Mouse (Mus musculus): Measurements from ENCODE around the gene Slc5a7. TPM values are rescaled to one million over a fixed set of nuclear protein-coding genes. Genes with fewer than 3 reads are reported as not detected.
A peak's percentile ranks its signal among the peaks of the same experiment; 100 is the strongest.

The Slc5a7 gene
- polyA plus RNA-seq (2014; fragmentation: Nextera tagmentation; extraction: Ambion mirVana), result 0.11 and 0.34 TPM in 2 replicates

DNA sequence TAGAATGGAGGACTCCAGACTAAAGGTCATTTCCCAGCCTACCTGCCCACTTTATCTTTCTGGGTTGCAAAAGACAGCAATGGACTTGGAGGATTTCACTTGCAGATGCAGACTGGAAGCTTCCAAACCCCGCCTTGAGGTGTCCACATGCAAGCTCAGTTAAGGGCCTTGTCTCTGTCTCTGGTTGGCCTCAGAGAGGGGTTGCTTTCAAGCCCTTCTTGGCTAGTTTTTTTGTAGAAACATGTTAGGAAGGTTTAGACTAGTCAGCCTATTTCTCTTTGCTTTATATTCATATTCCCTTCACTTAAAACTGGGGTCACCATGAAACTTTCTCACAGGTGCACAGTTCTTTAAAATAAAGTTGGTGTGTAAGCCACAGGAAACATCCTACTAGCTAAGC lies at the start of gene Slc5a7:
Gene Slc5a7 (minus strand): TSS at position 101 of the 400 bp plus-strand sequence.
- Histone ChIP-seq H3K9me3 (ENCODE audit: low read depth, low read length) (no peaks in the 10 kb centered on the region), H3K27ac (ENCODE audit: low read depth) (no peak within 1 kb of the TSS), H3K4me2 (peak within 1 kb of the TSS; percentile 74), H3K4me3 (ENCODE audit: low read depth, low read length) (peak within 1 kb of the TSS; percentile 36), H3K9ac (peak within 1 kb of the TSS; percentile 42), H3K27me3 (ENCODE audit: insufficient read depth, low read length) (no peaks in the 10 kb centered on the region), H3K4me1 (ENCODE audit: insufficient read depth) (no peaks in the 10 kb centered on the region), H3K36me3 (ENCODE audit: insufficient read depth) (no peaks in the 10 kb centered on the region)
- DNase-seq, result no peak
- no peak for ATAC-seq (ENCODE audit: insufficient read depth)
- no peak for TF ChIP-seq CTCF (IDR thresholded peaks at IDR 0.05; ENCODE audit: low read depth)
- WGBS, result 56% methylated on average over 1 of the region's 1 CpGs

DNA sequence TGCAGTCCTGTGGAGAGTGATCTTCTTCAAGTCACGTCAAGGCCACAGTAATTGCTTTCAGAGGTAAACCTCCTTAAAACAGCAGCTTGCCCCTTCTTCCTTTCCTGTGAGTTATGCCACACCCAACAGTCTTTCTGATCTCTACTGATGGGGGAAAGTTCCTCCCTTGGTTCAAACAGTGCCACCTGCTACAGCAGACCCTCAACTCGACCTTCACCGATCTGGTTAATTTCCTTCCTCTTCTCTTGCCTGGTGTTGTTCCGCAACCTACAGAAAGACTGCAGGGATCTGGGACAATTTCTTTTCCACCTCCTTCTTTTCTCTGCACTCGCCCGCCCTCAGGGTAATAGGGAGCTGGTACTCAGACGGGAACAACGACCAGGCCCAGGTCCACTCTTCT lies 48.8 kb upstream of the Slc5a7 start:
- Histone ChIP-seq H3K27ac (ENCODE audit: low read depth) (no peak overlapping the region), H3K9me3 (ENCODE audit: low read depth, low read length) (no peaks in the 10 kb centered on the region), H3K36me3 (ENCODE audit: insufficient read depth) (no peaks in the 10 kb centered on the region), H3K9ac (no peak overlapping the region), H3K27me3 (ENCODE audit: insufficient read depth, low read length) (no peaks in the 10 kb centered on the region), H3K4me2 (no peak overlapping the region), H3K4me1 (ENCODE audit: insufficient read depth) (no peaks in the 10 kb centered on the region), H3K4me3 (ENCODE audit: low read depth, low read length) (no peak overlapping the region)
- WGBS, result 88% methylated on average over 8 of the region's 8 CpGs
- no peak for DNase-seq
- ATAC-seq (ENCODE audit: insufficient read depth), result no peak
- no peak for TF ChIP-seq CTCF (IDR thresholded peaks at IDR 0.05; ENCODE audit: low read depth)

- Histone ChIP-seq H3K4me3 (ENCODE audit: low read depth, low read length) (no peak overlapping the region), H3K9me3 (ENCODE audit: low read depth, low read length) (no peaks in the 10 kb centered on the region), H3K27me3 (ENCODE audit: insufficient read depth, low read length) (no peaks in the 10 kb centered on the region), H3K36me3 (ENCODE audit: insufficient read depth) (no peaks in the 10 kb centered on the region), H3K4me2 (no peak overlapping the region), H3K27ac (ENCODE audit: low read depth) (no peak overlapping the region), H3K4me1 (ENCODE audit: insufficient read depth) (no peaks in the 10 kb centered on the region), H3K9ac (no peak overlapping the region)
- 22% methylated on average over 4 of the region's 4 CpGs for WGBS
- ATAC-seq (ENCODE audit: insufficient read depth) (no peak), DNase-seq (peak; percentile 87)
- peak; percentile 63 for TF ChIP-seq CTCF (IDR thresholded peaks at IDR 0.05; ENCODE audit: low read depth)
Measured at GRCm38 (mm10) chr17:54343395-54343794, 44.6 kb upstream of the Slc5a7 start.

DNA sequence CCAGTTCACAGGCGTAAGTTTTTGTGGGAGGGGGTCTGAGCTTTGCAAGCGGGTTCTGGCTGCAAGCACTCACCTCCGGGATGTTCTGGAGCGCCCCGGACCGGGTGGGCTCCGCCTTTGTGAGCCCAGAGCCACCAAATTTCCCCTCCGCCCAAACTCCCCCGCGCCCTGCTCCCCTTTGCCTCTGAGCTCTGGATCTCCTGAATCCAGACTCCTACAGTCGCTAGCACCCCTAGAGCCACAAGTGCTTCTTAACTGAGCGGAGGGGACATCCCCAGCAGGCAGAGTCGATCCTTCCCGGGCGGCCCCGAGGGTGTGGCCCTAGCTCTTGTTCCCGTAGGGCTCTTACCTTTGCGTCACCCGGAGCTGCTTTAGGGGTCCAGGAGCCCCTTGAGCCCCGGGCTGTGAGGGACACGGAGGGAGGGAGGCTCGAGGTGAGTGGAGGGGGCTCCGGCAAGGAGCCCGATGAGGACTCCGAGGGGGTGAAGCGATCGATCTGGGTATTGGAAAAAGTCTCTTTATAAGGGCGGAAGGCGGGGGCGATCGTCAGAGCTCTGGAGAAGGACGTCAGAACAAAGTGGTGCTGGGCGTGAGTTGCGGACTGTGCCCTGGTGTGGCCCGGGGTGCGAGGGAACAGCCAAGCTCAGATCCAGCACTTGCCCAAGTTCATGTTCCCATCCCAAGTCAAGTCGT lies 456 bp downstream of the Slc5a7 start:
- H3K36me3 ChIP-seq (ENCODE audit: insufficient read depth), result no peaks in the 10 kb centered on the region
- no peaks in the 10 kb centered on the region for H3K9me3 ChIP-seq (ENCODE audit: low read depth, low read length)
- H3K27ac ChIP-seq (ENCODE audit: low read depth), result no peak overlapping the region
- TF ChIP-seq CTCF (IDR thresholded peaks at IDR 0.05; ENCODE audit: low read depth), result no peak
- H3K4me3 ChIP-seq (ENCODE audit: low read depth, low read length), result peak overlapping the region; percentile 36
- no peaks in the 10 kb centered on the region for H3K27me3 ChIP-seq (ENCODE audit: insufficient read depth, low read length)
- peak; percentile 25 for DNase-seq
- peak; percentile 49; the same call in 1 of the 2 replicates for ATAC-seq (ENCODE audit: insufficient read depth)
- H3K4me2 ChIP-seq, result peak overlapping the region; percentile 74
- WGBS, result 1% methylated on average over 37 of the region's 37 CpGs
- no peaks in the 10 kb centered on the region for H3K4me1 ChIP-seq (ENCODE audit: insufficient read depth)
- peak overlapping the region; percentile 42 for H3K9ac ChIP-seq

GRCm38 (mm10) chr17:54250783-54251182 lies 48.1 kb downstream of the Slc5a7 start:
- DNase-seq, result no peak
- ATAC-seq (ENCODE audit: insufficient read depth), result no peak
- H3K9me3 ChIP-seq (ENCODE audit: low read depth, low read length), result no peaks in the 10 kb centered on the region
- H3K4me1 ChIP-seq (ENCODE audit: insufficient read depth), result no peaks in the 10 kb centered on the region
- no peaks in the 10 kb centered on the region for H3K27me3 ChIP-seq (ENCODE audit: insufficient read depth, low read length)
- no peaks in the 10 kb centered on the region for H3K36me3 ChIP-seq (ENCODE audit: insufficient read depth)
- H3K9ac ChIP-seq, result no peak overlapping the region
- no peak overlapping the region for H3K4me2 ChIP-seq
- no peak for TF ChIP-seq CTCF (IDR thresholded peaks at IDR 0.05; ENCODE audit: low read depth)
- H3K4me3 ChIP-seq (ENCODE audit: low read depth, low read length), result no peak overlapping the region
- H3K27ac ChIP-seq (ENCODE audit: low read depth), result no peak overlapping the region

- Histone ChIP-seq H3K27me3 (ENCODE audit: insufficient read depth, low read length) (no peaks in the 10 kb centered on the region), H3K4me1 (ENCODE audit: insufficient read depth) (no peaks in the 10 kb centered on the region), H3K4me3 (ENCODE audit: low read depth, low read length) (no peak overlapping the region), H3K4me2 (no peak overlapping the region), H3K27ac (ENCODE audit: low read depth) (no peak overlapping the region), H3K9ac (no peak overlapping the region), H3K9me3 (ENCODE audit: low read depth, low read length) (no peaks in the 10 kb centered on the region), H3K36me3 (ENCODE audit: insufficient read depth) (no peaks in the 10 kb centered on the region)
- ATAC-seq (ENCODE audit: insufficient read depth), result no peak
- no peak for TF ChIP-seq CTCF (IDR thresholded peaks at IDR 0.05; ENCODE audit: low read depth)
- DNase-seq, result no peak
Measured at GRCm38 (mm10) chr17:54243650-54244300, 55.1 kb downstream of the Slc5a7 start.

DNA sequence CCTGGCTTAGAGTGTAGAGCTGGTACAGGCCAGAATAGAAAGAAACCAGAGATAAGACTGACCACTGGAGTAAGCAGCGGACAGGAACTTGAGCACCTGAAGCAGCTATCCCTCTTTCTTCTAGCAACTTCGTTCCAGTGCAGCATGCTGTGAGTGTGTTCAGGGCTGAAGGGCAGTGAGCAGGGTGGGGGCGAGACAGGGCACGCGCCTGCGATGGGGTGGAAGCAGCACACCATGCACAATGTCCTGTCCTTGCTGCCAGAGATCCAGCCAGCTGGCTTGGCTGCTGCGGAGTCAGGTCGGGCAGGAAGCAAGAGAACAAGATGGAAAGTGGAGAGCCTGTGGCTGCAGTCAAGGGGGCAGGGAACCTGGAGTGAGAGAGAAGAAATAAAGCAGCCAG lies 59.4 kb downstream of the Slc5a7 start:
- no peak overlapping the region for H3K4me2 ChIP-seq
- no peak for DNase-seq
- H3K4me3 ChIP-seq (ENCODE audit: low read depth, low read length), result no peak overlapping the region
- TF ChIP-seq CTCF (IDR thresholded peaks at IDR 0.05; ENCODE audit: low read depth), result no peak
- no peak overlapping the region for H3K27ac ChIP-seq (ENCODE audit: low read depth)
- no peaks in the 10 kb centered on the region for H3K36me3 ChIP-seq (ENCODE audit: insufficient read depth)
- ATAC-seq (ENCODE audit: insufficient read depth), result no peak
- H3K27me3 ChIP-seq (ENCODE audit: insufficient read depth, low read length), result no peaks in the 10 kb centered on the region
- H3K4me1 ChIP-seq (ENCODE audit: insufficient read depth), result no peaks in the 10 kb centered on the region
- no peak overlapping the region for H3K9ac ChIP-seq
- WGBS, result 65% methylated on average over 8 of the region's 8 CpGs
- H3K9me3 ChIP-seq (ENCODE audit: low read depth, low read length), result no peaks in the 10 kb centered on the region

Data from lung, embryonic 14.5 days (tissue).